Mouse (Mus musculus): Measurements from ENCODE around the gene Spon1. TPM values are rescaled to one million over a fixed set of nuclear protein-coding genes. Genes with fewer than 3 reads are reported as not detected.

Gene Spon1
- total RNA-seq (2021): 10 to 100 TPM; 35.6 to 38.3 TPM

GRCm38 (mm10) chr7:113765667-113766497 is at the start of gene Spon1:
TSS of gene Spon1 (plus strand) at chr7:113765998.
- DNase-seq (ENCODE audit: low spot score in 2 of 2): peak; percentile 55 to 61
- intact Hi-C loops (cut with DNase I): loop anchor here (10.0 kb wide), 1 partner anchor 449 kb away; no protein-coding TSS in a partner anchor

DNA sequence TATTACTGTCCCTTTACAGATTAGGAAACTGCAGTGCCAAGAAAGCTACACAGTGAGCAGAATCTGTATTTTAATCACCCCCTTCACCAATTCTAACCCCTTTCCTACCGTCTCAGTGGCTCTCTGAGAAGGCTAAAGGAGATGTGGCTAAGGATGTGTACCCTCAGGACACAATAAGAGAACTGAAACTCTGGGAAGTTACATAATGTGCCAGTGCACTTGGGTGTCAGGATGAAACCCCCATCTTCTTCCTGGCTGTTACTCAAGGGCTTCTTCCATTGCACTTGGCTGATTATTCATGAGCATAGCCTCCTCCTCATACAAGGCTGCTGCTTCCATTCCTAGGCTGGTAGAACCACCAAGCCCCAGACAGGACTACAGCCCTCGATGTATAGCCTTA is 43.8 kb upstream of the Spon1 start:
- no peak for DNase-seq (ENCODE audit: low spot score in 2 of 2)
- intact Hi-C loops (cut with DNase I): no loop called here

GRCm38 (mm10) chr7:113723905-113724304 is 41.9 kb upstream of the Spon1 start:
- no peak for DNase-seq (ENCODE audit: low spot score in 2 of 2)
- intact Hi-C loops (cut with DNase I): no loop called here

- intact Hi-C loops (cut with DNase I): no loop called here
Measured at GRCm38 (mm10) chr7:113727999-113728713, 37.6 kb upstream of the Spon1 start.

GRCm38 (mm10) chr7:113728926-113729325 is 36.9 kb upstream of the Spon1 start:
- intact Hi-C loops (cut with DNase I): no loop called here
- no peak for DNase-seq (ENCODE audit: low spot score in 2 of 2)

More at GRCm38 (mm10) chr7:113727999-113728713, 37.6 kb upstream of the Spon1 start:
- DNase-seq (ENCODE audit: low spot score in 2 of 2): no peak

GRCm38 (mm10) chr7:113730406-113731247 is 35.2 kb upstream of the Spon1 start:
- intact Hi-C loops (cut with DNase I): no loop called here
- DNase-seq (ENCODE audit: low spot score in 2 of 2): no peak

GRCm38 (mm10) chr7:113737790-113738362 is 27.9 kb upstream of the Spon1 start:
- DNase-seq (ENCODE audit: low spot score in 2 of 2): peak; percentile 23 to 74
- intact Hi-C loops (cut with DNase I): loop anchor here (5.0 kb wide), 1 partner anchor 131 kb away; no protein-coding TSS in a partner anchor

GRCm38 (mm10) chr7:113739181-113739580 is 26.6 kb upstream of the Spon1 start:
- intact Hi-C loops (cut with DNase I): loop anchor here (5.0 kb wide), 1 partner anchor 132 kb away; no protein-coding TSS in a partner anchor
- DNase-seq (ENCODE audit: low spot score in 2 of 2): peak; percentile 10 to 76

- intact Hi-C loops (cut with DNase I): no loop called here
- no peak for DNase-seq (ENCODE audit: low spot score in 2 of 2)
Measured at GRCm38 (mm10) chr7:113742644-113743043, 23.2 kb upstream of the Spon1 start.

DNA sequence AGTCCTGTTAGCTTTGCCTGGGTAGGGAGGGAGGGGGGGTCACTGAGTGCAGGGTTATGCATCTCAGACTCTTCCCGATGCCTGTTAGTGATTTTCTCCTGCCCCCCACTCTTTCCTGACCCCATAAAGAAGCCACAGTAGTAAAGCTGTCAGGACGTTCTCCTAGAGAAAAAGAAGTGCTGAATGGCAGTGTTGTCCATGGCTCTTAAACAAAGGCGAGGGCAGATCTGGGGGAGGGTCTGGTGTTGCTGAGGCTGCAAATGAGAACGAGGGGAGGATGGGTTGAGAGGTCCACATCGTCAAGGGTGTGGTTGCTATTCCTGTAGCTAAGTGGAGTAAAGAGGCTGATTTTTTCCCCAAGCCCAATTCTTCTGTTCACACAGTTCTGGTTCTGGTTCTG is 21.8 kb upstream of the Spon1 start:
- intact Hi-C loops (cut with DNase I): no loop called here
- DNase-seq (ENCODE audit: low spot score in 2 of 2): no peak

DNA sequence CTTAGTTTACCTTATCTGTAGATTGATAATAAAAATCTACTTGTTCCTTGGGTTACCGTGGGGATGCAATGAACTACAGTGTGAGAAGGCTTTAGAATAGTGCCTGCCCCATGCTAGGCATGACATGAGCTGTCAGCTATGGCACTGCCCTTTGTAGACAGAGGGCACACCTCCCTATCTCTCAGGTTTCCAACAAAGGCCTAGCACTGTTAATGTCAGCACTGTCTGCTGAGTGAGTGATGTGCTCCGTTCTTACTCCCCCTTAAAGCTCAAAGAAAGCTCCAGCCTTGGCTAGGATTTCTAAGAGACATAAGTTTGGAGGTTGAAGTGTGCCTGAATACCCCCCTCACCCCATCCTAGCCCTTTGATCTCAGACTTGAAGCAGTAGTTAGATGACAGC is 9.2 kb upstream of the Spon1 start:
- intact Hi-C loops (cut with DNase I): no loop called here

DNA sequence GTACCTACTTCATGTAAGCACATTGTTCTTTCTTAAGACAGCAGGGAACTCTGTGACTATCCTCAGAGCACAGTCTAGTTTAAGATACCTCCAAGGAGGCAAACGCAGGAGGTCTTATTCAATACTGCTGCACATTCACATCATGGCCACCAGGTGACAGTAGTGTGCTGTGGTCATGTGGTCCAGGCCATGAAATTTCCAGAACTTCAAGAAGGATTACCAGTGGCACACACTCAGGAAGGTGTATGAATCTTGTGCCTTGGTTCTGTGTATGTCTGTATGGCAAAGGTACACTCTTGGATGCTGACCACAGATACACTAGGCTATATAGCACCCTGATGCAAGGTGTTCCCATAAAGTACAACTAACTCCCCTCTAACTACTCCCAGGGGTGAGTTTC is 6.6 kb upstream of the Spon1 start:
- intact Hi-C loops (cut with DNase I): loop anchor here (1.0 to 2.0 kb wide), 2 partner anchors 150 to 261 kb away; no protein-coding TSS in a partner anchor

More for the DNA sequence above, 9.2 kb upstream of the Spon1 start:
- DNase-seq (ENCODE audit: low spot score in 2 of 2): no peak

GRCm38 (mm10) chr7:113765133-113765532 is 665 bp upstream of the Spon1 start:
- intact Hi-C loops (cut with DNase I): loop anchor here (10.0 kb wide), 1 partner anchor 450 kb away; no protein-coding TSS in a partner anchor
- no peak for DNase-seq (ENCODE audit: low spot score in 2 of 2)

More for the DNA sequence above, 6.6 kb upstream of the Spon1 start:
- DNase-seq (ENCODE audit: low spot score in 2 of 2): peak; percentile 54 to 72

DNA sequence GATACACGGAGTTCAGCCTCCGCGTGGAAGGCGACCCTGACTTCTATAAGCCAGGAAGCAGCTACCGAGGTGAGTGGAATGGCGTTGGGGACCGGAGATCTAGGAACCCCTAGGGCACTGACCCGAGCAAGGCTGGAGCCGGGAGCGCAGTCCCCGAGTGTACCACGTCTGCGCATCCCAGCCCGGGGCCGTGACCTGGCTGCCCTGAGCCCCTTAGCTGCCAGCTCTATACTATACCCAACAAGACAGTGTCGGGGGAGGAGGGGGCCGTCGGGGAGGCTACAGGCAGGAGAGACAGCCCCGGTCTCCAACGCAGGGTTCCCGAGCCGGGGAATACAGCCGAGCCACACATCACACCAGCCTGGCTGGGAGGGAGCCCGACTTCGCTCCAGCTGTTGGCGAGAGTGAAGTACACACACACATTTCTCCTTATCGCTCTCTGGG is 722 bp downstream of the Spon1 start:
- intact Hi-C loops (cut with DNase I): loop anchor here (10.0 kb wide), 1 partner anchor 448 kb away; no protein-coding TSS in a partner anchor
- DNase-seq (ENCODE audit: low spot score in 2 of 2): peak in 1 of 2 experiments; percentile 28

GRCm38 (mm10) chr7:113767546-113767945 is 1.7 kb downstream of the Spon1 start:
- intact Hi-C loops (cut with DNase I): loop anchor here (10.0 kb wide), 1 partner anchor 447 kb away; no protein-coding TSS in a partner anchor

GRCm38 (mm10) chr7:113768174-113768935 is 2.6 kb downstream of the Spon1 start:
- intact Hi-C loops (cut with DNase I): loop anchor here (10.0 kb wide), 1 partner anchor 446 kb away; no protein-coding TSS in a partner anchor
- DNase-seq (ENCODE audit: low spot score in 2 of 2): no peak

More at GRCm38 (mm10) chr7:113767546-113767945, 1.7 kb downstream of the Spon1 start:
- DNase-seq (ENCODE audit: low spot score in 2 of 2): no peak

DNA sequence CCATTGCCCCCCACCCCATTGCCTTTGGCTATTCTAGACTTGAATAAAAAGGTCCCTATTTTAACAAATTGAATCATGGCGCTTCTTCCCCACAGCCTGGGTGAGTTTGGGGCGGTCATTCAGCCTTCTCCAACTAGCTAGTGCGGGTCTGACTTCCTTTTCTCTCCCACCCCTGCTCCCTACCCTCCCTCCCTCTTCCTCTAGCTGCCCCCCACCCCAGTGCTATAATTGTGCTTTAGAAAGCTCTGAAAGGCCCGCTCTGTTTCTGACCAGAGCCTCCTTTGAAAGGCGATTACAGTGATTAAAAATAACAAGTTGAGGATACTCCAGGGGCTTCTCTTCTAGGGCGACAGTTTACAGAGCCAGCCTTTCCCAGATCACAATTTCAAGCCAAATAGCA is 3.5 kb downstream of the Spon1 start:
- intact Hi-C loops (cut with DNase I): loop anchor here (10.0 kb wide), 1 partner anchor 446 kb away; no protein-coding TSS in a partner anchor
- DNase-seq (ENCODE audit: low spot score in 2 of 2): no peak

- intact Hi-C loops (cut with DNase I): no loop called here
- DNase-seq (ENCODE audit: low spot score in 2 of 2): no peak
Measured at GRCm38 (mm10) chr7:113772135-113772534, 6.3 kb downstream of the Spon1 start.

Measured in left cerebral cortex, postnatal 25 days (tissue).